Mouse (Mus musculus) kidney, postnatal 4 days (tissue): Measurements from ENCODE around the gene Sgms2.

Source experiments
- DNase-seq, 2 experiments: peaks; one replicate each; pipeline ENCODE4 v3.0.0; 2021; ENCODE audit warnings: mixed read lengths in 2 of 2

The Sgms2 gene

DNA sequence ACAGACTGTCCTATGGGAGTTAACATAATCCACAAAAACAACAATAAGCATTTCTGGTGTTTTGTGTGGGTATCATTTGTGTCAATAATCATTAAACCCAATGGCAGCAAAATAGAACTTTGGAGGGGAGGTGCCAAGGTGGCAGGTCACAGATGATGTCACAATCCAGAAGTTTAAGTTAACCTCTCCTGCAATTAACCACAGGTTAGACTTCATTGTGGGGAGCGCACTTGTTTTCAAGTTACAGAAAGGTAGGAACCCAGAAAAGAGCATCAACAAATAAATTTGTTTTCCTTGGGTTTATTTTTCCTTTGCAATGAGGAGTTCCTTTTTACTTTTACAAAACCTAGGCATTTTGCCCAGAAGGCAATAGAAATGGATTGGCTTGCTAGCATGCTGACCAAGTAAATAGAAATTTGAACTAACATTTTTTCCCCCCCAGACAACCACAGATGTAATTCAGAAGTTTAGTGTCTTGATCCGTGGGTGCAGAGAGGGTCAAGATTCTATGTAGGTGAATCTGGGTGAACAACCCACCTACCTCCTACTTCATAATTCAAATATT, at the start of gene Sgms2:
Sgms2 (minus strand) TSS at position 51 of the 565 bp plus-strand sequence.
- DNase-seq: no peak

DNA sequence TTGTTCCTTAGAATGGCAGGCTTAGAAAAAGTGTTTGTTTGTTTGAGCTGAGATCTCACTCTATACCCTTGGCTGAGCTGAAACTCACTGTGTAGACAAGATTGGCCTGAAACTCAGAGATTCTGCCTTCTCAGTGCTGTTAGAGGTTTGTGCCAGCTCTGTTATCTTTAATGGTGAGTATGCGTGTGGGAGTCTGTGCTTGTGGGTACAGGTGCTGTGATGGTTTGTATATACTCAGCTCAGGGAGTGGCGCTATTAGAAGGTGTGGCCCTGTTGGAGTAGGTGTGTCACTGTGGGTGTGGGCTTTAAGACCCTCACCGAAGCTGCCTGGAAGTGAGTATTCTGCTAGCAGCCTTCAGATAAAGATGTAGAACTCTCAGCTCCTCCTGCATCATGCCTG, 34.0 kb upstream of the Sgms2 start:
- DNase-seq: no peak

DNA sequence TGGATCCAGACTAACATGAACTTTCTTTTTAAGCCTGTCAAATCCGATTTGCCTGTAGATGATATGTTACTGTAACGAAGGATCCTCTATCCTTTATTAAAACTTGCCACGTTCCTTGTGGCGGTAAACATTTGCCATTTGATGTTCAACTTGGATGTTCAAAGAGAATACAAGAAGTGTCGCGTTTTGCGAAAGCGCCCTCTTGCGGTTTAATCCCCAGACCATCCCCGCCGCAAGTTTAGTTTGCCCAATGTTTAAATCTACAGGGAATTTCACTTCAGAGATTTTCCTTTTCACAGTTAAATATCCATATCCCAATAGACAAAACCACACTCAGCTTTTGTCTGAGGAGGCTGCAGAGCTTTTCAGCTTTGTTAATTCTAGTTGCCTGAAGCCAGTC, 33.6 kb upstream of the Sgms2 start:
- peak; percentile 78 to 79 for DNase-seq

DNA sequence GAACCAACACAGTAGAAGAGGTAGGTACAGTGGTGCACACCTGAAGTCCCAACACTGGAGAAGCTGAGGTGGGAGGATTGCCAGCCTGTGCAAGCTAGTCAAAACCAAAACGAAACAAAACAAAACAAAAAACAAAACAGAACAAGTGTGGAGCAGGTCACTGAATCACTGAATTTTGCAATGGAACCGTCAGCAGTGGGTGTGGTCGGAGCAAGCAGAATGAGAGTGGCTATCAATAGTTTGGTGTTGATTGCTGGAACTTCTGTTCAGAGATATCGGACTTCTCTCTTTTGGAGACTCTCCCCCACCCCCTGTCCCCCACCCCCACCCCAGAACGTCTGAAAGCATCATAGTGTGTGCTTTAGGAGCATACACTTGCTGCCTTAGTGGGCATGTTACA, 33.0 kb upstream of the Sgms2 start:
- no peak for DNase-seq

DNA sequence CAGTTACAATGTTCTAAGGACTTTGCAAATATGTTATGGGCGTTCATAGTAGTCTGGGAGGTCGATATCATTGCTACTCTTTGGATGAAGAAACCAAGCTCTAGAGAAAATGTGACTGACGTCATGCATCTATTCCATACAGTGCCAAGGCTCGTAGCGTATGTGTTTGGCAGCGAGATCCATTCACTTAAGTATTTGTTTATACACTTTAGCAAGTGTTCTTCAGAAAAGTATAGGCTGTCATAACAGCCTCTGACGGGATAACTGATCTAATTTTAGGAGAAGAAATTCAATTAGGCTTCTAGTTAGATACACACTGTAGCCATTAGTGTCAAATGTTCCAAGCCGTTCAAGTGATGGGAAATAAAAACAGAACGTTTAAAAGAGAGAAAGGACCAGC, 32.5 kb upstream of the Sgms2 start:
- no peak for DNase-seq

DNA sequence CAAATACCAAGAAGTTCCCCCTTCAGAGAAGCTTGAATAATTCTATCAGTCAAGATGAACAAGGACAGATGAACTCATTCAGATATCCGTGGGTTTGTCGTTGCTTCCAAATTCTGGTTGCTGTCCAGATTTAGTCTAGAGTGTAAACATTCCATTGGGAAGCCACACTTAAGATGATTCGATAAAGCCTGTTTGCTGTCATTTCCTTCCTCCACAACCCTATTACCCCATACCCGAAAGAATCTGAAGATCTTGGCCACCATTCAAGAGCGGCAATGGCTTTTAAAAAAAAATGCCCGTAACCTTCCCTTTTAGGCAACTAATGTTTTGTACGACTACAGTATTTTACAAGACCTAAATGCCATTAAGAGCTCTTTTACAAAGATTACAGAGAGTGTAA, 31.0 kb upstream of the Sgms2 start:
- DNase-seq: no peak

DNA sequence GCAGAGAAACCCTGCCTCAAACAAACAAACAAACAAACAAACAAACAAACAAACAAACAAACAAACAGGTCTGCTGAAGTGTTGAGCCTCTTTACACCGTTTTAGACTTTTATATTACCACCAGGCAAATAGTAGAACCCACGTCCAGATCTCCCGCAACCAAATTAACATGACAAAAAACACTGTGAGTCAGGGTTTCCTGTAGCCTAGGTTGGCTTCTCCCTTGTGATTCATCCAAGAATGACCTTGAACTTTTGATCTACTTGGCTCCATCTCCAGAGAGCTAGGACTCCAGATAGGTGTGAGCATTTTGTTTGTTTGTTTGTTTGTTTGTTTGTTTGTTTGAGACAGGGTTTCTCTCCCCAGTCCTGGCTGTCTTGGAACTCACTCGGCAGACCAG, 30.0 kb upstream of the Sgms2 start:
- no peak for DNase-seq

DNA sequence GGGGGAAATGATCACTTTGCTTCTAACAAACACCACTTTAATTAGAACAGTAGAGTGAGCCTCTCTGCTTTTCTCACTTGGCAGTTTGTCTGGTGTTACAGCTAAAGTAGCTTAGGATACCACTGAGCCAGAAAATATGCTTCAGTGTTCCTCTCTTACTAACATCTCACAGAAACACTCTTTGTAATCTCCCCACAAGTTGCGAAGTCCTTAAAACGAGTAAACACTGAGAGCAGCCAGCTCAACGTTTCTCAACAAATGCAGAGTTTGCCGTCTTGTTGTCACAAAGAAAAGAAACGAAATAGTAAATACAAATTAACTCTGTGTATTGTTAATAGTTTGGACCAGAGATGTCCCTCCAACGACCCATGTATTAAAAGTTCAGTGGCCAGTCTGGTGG, 26.5 kb upstream of the Sgms2 start:
- no peak for DNase-seq

DNA sequence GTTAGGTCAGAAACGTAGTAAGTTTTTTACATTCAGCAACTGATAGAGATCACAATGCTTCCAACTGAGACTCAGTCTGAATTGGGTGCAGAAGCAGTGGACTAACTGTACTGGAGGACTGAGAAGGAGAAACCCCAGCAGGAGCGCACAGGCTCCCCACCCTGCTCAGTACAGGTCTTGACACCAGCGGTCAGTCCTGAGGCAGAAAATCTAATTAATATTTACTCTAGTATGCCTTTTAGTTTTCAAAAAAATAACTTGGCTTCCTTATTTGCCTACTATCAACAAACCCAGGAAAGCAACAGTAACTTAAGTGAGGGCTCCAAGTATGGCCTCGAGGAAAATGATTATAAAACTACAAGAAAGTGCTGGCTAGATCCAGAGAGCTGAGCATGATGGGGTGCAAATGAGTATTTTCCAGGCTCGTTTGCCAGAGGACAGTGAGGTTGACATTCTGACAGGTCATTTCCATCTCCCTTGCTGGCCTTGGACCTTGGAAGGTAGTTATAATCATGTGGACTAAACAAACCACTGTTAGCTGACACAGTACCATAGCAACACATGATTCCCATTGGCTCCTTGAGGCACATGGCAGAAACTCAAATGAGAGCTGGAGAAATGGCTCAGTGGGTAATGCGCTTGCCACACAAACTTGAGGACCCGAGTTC, 25.3 kb upstream of the Sgms2 start:
- no peak for DNase-seq

DNA sequence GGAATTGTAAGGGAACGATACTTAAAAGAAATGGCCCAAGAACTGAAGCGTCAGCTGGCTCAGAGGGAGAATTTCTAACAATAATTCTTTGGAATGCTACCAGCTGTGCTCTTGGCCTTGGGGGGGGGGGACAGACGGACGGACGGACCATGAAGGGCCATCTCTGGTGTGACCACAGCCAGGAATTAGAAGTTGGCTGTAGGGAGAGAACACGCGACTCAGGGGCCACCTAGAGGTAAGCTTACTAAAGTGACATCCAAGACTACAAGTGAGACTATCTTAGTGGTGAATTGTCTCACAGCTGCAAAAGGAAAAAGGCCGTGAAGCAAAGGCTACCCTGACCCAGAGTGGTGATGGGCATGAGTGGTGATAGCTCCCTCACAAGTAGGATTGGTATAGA, 20.4 kb upstream of the Sgms2 start:
- peak in 1 of 2 experiments; percentile 34 for DNase-seq

DNA sequence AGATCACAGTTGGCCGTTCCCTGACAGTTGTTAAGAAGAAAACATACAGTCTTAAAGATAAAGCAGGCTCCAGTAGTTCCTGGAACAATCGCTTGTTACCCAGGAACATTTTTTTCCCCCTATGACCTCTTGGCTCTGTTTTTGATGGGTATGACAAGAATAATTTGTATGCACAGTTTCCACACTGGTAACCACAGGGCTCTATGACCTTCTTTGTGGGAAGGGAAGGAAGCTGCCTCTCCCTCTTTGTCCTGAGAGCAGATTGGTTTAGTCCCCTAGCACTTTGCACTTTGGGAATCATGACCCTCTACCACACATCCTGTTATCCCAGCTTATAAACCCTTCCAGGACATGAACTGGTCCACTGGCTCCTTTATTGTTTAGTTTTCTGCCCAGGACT, 16.8 kb upstream of the Sgms2 start:
- no peak for DNase-seq

DNA sequence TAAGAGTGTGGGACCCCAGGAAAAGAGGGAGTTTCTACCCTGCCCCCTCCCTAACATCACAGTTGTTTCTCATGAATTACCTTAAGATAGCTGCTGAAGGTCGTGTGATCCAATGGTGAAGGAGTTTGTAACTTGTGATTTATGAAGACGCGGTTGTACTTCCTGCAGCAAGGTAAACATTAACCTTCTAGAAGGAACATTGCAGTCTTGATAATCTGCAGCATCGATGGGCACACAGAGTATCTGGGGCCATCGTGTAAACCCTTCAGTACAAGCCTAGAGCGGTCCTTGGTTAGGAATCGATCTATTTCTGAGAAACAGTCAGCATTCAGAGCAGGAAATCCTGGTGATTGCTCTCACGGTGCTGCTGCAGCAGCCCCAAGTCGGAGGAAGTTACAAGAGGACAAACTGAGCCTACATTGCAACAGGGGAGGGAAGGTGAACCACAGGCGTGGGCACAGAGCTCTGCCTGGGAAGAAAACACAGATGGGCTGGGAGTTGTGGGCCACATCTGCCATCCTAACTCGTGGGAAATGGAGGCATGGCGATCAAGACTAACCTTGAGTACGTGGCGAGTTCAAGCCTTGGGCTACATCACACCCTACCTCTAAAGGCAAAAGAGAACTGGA, 13.5 kb upstream of the Sgms2 start:
- no peak for DNase-seq

DNA sequence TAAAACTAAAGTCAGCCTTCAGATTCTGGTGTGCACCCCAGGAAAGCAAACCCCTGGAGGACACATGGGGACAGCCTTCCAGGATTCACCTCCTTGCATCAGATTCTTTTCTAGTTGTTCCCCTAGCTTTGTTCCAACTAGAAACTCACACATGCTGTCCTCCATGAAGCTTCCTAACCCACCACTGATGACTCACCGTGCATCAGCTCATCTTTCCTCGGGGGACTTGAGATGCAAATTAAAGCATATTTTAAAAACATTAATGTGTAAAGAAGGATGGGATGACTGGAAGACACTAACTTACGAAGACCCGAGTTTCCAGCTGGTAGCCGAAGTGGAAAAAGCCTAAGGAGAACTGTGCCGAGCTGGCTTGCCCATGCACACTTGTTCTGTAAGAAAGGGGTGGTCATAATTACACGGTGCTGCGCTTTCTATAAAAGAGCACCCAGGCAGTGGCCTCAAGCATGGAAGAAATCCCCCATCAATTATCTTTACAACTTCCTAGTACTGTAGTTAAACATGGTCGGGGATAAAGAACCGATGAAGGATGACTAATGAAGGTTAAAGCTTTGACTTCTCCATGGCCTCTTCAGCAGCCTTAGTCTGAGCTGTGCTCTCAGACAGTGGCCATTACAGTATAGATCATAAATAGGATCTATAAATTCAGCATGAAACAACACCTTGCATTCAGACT, 10.6 kb upstream of the Sgms2 start:
- DNase-seq: no peak

DNA sequence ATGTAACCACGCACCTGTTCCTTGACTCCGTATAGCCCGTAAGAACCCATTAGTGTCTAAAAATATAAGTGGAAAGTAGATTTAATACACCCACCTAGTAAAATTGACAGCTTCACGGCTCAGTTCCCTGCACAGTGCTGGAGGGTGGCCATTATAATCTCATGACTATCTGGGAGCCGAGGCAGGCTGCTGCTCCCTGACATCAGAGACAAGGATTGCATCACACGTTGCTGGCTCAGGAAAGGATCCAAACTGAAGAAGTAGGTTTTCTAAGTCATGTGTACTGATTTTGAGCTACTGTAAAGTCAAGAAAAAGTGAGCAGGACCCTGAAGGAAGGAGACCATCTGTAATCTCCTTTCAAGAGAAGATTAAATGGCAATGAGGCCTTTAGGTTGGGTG, 8.4 kb upstream of the Sgms2 start:
- DNase-seq: no peak

DNA sequence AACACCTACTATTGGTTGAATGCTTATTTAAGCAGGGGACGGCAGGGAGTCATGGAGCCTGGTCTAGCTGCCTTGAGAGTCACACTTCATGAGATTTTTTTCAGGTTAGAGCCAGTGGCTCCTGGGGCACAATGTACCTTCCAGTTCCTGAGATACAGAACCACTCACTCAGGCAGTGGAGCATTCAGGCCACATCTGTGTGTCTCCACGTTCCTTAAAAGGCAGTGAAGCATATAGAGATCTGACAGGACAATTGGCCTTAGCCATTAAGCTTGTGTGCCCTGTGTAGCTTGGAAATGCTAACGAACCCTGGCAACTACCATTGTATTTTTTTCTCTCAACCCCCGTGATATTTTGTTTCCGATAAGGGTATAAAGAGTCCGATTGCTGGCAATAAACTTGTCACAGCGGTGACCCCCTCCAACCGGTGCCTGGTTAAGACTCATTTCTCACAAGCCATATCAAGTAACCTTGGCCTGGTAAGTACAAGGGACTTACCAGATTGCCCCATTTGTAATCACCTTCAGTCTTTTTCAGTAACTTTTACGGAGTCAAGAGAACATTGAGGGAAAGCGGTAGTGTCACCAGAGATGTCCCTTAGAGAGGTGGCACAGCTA, 5.4 kb upstream of the Sgms2 start:
- no peak for DNase-seq

DNA sequence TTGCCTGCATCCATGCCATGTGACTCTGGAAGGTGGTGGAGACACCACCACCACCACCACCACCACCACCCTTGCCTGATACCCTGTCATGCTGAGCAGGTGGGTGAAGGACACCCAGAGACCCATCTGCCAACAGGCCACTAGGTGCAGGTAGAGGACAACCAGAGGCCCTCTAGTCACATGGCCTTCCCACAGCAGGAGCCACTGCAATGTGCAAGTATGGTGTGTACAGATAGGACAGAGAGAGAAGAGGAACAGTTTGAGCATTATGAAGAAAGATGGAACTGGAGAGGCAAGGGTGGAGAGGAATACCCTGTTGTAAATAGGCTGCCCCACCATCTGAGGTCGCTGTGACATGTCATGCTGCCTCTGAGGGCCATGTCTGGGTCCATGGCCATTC, 3.9 kb upstream of the Sgms2 start:
- DNase-seq: no peak

DNA sequence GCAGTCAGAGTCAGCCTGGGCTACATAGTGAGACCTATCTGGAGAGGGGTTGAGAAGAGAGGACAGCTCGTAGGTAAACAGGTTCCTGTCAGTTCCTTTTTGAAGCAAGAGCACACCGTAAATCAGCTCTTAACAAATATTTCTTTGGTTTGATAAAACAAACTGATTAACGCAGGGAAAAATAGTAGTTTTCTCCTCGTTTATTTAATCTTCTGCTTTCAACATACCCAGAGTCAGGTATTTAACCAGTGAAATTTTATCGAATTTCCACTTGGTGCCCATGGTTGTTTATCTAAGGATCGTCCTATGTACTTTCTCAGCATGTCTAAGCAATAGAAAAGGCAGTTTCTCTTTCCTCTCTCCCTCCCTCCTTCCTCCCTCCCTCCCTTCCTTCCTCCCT, 2.0 kb upstream of the Sgms2 start:
- no peak for DNase-seq

DNA sequence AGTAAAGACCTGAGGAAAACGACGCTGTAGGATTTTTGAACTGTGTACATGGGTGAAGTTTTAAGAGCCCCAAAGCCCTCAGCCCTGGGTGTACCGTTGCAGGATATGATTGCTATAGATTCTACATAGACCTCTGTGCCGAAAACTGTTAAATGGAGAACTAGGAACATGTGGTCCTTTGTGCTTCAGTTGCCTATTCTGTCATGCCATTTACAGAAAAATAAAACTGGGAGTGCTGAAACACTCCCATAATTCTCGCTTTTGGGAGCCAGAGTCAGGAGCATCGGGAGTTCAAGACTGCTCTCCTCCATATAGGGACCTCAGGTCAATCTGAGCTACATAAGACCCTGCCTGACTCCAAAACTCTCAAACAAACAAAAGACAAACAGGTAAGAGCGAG, 769 bp upstream of the Sgms2 start:
- no peak for DNase-seq

DNA sequence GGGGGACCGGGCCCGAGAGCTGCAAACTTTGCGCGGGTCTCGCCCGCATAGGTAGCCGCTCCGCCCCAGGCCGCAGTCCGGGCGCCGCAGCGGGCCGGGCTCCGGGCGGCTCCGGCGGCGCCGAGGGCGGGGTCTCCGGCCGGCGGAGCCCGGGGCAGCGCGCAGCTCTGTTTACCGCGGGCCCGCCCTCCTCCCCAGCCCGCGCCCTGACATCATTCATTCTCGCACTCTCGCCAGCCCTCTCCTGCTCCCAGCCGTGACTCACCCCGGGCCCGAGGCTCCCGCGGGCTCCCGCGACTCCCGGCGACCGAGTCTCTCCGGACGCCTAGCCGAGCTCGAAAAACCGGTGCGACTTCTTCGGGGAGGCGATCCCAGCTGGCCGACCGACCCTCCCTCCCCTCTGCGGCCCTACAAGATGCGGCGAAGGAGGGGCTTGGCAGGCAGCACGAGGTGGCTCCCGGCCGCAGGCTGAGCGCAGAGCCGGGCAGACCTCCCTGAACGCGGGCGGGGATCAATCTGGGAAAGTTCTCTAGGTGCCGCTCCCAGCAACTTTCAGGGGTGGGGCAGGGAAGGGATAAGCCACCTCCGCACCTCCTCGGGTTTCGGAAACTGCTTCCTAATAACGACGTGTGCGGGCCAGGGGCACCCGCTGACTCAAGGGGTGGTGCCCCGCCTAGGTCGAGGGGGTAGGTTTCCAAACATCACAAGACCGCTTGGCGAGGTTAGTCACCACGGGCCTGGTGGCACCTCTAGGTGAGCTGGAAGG, 885 bp downstream of the Sgms2 start:
- DNase-seq: peak; percentile 76 to 86

DNA sequence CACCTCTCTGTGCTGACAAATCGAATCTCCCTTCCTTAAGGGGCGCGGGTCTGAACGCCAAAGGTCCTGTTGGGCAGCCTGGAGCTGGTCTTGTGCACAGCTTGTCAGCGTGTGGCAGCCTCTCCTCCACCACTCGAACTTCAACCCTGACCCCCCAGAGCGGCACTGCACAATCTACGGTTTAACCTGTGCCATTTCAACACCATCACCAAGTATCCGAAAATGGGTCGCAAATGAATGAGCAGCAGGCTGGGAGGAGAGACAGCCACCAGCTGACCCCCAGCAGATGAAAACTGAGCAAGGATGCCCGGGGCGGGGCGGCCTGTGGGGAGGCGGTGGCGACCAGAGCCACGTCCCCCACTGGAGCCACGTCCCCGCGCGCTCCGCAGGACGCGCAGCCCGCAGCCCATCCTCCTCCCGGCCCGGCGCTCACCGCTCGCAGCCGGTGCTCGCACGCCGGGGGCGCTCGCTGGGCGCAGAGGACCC, 1.5 kb downstream of the Sgms2 start:
- DNase-seq: peak; percentile 70 to 81

DNA sequence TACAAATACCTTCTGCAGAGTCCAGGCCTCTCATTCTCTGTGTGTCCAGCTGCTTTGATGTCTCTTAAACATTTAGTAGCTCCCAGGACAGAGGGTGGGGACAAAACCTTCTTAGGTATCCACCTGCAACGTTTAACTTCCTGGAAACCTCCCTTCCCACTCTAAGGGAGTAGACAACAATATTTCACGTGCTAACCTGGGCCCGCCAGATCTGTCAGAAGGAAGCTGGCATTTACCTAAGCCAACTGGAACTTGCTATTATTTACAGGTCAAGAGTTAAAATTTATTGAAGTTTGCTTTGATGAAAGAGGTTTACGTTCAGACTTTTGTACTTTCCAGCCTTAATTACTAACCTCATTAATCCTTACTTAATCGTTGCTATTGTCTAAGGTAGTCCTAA, 2.2 kb downstream of the Sgms2 start:
- DNase-seq: no peak

DNA sequence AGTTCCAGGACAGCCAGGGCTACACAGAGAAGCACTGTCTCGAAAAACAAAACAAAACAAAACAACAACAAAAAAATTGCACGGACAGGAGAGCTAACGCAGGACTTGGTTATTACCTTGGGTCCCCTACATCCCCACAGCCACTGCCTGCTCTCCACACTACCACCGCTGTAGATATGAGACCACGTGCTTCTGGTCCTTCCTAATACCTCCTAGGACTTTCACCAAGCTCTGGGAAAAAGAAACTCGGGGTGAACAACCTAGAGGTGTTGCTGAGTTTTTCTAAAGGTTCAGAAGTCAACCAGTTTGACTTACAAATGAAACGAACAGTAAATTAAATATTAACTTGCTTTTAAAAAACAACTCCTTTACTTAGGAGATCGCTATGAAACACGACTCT, 2.8 kb downstream of the Sgms2 start:
- peak in 1 of 2 experiments; percentile 27 for DNase-seq

DNA sequence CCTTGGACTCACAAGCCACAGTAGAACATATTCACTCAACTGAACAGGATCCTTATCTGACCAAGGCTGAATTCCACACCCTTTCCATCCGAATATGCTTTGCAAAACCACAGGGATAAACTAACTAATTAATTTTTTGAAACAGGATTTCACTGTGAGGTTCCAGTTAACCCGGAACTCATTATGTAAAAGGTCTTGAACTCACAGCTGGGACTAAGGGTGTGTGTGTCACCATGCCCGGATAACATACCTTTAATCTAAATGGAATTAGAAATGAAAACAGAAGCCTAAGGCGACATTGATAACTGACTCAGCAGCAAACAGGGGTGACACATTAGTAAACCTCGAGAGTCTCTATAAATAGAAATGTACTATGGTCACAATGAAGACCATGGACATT, 5.8 kb downstream of the Sgms2 start:
- no peak for DNase-seq
